Mouse (Mus musculus): ENCODE measurements around the gene Gpr182. TPM values are rescaled to one million over a fixed set of nuclear protein-coding genes. Genes with fewer than 3 reads are reported as not detected.

Gene Gpr182
- total RNA-seq, 2 experiments from 2014 or later, result not detected

DNA sequence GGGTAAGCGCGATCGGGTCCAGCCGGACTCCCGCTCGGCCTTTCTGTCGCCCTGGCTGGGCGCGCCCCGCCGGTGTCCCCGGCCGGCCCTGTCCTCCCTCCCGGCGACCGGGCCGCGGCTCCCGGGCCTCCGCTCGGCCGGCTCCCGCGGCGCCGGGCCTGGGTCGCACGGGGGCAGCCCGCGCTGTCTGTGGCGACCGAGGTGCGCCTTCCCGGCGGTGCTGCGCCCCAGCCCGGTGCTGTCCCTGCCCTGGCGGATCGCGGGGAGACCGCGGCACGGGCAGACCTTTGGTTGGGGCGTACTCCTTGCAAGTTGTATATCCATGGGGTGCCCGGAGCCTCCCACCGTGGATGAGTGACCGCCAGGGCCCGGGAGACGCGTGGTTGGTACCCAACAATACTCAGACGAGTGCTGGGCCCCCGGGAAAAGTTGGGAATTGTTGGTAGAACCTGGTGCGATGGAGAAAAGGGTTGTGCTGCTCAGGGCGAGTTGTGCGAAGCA, 11.8 kb downstream of the Gpr182 start:
- no peak for ATAC-seq (replicated peaks; ENCODE audit: poor library complexity, severe bottlenecking)

DNA sequence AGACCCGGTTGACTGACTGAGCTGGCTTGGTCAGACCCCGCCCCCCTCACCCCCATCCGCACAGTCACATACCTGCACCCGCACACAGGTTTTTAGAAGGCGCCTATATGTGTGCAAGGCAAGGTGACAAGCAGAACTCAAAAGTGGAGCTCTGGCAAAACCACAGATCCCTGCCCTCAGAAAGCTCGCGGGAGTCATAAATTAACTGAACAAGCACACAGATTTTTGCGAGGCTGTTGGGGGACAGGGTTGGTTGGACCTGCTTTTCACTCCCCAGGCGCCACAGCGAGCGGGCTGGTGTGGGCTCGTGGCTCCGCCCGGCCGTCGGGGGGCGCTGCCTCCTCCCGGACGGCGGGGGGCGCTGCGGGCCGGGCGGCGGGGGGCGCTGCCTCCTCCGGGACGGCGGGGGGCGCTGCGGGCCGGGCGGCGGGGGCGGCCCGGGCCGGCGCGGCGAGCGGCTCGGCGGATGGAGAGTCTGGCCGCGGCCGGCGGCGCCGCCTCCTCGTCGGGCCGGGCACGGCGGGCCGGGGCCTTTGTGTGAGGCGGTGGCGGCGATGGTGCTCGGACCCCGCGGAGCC, 12.4 kb downstream of the Gpr182 start, which contains the start of gene Zbtb39:
Gene Zbtb39 (plus strand): TSS at position 456 of the 578 bp plus-strand sequence.
- ATAC-seq (replicated peaks; ENCODE audit: poor library complexity, severe bottlenecking), result peak; percentile 63

DNA sequence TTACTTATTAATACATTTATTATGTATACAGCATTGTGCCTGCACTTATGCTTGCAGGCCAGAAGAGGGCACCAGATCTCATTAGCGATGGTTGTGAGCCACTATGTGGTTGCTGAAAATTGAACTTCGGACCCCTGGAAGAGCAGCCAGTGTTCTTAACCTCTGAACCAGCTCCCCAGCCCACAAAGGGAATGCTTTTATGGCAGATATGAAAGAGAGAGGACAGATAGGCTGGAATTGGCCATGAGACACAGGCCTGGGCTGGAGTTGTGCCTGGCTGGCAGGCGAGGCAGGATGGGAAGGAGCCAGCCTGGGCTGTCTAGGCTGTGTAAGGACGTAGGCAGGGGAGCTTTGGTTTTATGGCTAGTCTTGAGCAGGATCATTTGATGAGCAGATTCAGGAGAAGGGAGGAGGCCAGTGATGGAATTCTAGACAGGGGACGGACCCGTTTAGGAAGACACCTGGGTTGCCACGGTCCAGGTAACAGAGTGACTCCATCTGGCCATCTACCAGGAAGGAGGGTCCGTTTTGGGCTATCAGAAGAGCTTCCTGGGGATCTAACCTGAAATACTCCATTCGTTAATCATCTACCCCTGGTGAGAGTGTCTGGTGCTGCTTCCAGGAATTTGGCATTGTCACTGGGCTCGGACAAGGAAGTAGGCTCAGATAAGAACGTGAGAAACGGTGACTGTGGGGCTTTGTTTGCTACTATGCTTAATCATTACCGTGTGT, 13.2 kb downstream of the Gpr182 start:
- ATAC-seq (replicated peaks; ENCODE audit: poor library complexity, severe bottlenecking), result no peak

DNA sequence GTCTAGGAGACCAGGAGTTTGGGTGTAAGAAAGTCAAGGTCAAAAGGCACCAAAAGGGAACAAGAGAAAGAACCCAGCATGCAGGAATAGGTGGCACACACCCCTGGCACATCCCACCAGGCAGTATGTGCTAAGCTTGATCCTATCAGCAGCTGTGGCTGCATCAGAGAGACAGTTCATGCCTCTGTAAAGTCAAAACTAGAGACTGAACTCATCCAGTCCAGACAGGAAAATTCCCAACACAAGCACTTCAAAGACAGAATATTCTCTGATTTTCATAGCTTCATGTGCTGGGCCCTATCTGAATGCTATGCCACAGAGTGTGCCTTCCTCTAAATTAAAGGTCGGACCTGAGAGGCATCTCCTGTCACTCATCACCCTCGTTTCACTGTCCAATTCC, 14.0 kb downstream of the Gpr182 start:
- no peak; the same call in 1 of the 2 replicates for ATAC-seq (replicated peaks; ENCODE audit: poor library complexity, severe bottlenecking)

DNA sequence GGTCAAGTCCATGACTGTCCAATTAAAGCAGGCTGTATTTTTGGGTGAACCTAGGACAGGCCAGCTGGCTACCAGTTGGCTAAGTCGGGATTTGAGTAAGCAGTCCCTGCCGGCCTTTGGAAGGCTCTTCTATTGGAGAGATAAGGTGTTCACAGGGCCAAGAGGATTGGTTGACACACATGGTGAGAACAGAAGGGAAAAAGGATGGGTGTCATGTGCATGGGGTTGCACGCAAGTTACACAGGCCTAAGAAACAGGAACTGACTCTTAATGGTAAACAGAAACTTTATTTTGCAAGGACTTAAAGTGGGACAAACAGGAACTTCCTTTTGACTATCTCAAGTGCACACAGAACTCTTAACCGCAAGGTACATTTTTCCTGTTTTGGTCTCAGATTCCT, 14.6 kb downstream of the Gpr182 start:
- peak; percentile 74 for ATAC-seq (replicated peaks; ENCODE audit: poor library complexity, severe bottlenecking)

DNA sequence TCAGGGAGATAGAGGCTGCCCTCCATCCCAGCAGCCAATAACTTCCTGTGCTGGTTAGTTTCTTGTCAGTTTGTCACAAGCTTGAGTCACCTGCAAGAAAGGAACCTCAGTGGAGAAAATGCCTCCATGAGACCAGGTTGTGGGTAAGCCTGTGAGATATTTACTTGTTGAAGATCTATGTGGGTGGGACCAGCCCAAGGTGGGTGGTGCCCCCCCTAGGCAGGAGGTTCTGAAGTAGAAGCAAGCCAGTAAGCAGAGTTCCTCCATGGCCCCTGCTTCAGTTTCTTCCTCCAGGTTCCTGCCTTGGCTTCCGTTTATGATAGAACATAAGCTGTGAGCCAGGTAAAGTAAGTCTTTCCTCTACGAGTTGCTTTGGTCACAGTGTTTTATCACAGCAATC, 15.3 kb downstream of the Gpr182 start:
- ATAC-seq (replicated peaks; ENCODE audit: poor library complexity, severe bottlenecking), result no peak

DNA sequence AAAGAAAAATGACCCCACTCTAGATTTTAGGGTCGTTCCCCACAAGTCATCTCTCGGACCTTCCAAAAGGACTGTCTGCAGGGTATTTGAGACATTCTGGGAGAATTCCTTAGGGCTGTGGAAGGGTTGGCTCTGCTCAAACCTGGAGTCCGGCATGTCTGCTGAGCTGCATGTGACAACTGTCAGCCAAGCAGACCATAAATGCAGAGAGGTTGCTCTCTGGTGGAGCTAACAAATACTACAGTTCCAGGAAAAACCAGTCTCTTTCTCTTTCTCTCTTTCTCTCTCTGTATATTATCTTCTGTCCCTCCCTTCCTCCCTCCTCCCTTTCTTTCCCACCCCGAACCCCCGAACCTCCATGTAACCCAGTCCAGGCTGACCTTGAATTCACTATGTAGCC, 17.1 kb downstream of the Gpr182 start:
- no peak for ATAC-seq (replicated peaks; ENCODE audit: poor library complexity, severe bottlenecking)

DNA sequence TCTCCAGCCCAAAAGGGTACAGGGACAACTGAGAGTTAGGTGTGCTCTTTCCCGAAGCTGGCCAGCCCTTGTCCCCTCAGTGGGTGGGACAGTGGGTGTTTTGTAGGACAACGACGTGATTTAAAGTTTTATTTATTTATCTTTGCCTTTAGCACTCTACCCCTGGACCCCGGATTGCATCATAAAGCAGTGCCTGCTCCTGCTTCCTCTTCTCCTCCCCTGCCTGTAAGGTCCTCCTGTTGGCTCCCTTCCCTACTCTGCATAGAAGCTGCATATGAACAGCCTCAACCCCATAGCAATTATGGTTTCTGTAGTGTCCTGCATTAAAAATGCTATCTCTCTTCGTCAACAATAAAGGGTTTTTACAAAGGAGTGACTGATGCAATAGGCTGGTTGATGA, 20.1 kb downstream of the Gpr182 start:
- peak; percentile 86 for ATAC-seq (replicated peaks; ENCODE audit: poor library complexity, severe bottlenecking)

DNA sequence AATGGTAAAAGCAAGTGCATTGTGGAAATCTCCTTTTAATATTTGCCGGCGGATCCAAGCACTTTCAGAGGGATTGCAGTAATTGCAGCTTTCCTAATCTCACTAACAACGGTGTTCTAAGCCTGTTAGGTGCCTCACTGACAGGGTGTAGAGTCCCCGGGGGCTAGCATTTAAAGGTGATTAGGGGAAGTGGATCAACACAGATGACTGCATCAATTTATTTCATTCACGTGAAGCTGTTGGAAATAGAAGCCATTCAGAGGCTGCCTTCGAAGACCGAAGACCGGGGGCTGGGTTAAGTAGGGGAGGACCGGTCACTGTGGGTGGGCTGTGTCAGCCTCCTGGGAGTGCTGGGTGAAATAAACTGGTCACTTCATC, 20.6 kb downstream of the Gpr182 start:
- no peak for ATAC-seq (replicated peaks; ENCODE audit: poor library complexity, severe bottlenecking)

DNA sequence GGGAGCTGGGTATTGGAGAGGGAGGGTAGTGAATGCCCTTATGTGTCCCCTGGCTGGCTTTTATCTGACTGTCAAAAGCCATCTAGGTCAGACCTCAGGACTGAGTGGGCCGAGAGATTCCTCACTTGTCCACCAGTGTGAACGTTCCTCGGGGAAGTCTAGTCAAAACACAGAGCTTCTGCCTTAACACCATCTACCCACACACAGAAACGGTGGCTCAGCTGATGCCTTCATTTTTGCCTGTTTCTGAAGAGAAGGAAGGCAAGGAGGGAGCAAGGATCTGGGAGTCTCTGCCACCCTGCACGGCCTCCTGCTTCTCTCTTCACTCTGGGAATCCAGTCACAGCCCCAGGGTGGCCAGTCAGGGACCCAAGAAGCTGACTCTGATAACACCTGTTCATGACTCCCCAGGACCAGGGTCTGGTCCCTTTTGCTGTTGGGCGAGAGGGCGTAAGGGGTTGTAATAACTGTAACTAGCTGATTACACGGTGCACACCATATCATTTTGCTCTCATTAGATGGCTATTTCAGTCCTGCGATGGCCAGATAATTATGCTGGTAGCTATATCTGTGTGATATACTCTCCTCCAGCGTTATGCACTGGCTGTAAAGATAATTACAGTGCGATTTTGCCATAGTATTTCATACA, 21.1 kb downstream of the Gpr182 start:
- ATAC-seq (replicated peaks; ENCODE audit: poor library complexity, severe bottlenecking), result no peak

DNA sequence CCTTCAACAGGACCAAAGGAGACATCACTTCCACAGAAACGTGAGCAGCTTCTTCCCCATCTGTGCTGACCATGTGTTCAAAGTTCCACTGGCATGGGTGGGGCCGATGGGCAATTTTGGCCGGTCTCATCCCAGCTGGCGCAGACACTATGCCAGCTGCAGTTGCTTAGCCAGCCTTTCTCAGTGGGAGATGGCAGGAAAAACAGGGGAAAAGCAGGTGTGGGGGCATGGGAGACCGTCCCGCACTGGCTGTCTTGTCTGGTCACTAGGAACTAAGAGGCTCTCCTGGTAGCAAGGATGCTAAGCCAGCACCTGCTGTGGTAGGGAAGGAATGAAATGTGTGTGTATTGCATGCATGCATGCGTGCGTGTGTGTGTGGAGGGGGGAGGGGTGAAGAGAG, 23.1 kb downstream of the Gpr182 start:
- ATAC-seq (replicated peaks; ENCODE audit: poor library complexity, severe bottlenecking), result no peak

DNA sequence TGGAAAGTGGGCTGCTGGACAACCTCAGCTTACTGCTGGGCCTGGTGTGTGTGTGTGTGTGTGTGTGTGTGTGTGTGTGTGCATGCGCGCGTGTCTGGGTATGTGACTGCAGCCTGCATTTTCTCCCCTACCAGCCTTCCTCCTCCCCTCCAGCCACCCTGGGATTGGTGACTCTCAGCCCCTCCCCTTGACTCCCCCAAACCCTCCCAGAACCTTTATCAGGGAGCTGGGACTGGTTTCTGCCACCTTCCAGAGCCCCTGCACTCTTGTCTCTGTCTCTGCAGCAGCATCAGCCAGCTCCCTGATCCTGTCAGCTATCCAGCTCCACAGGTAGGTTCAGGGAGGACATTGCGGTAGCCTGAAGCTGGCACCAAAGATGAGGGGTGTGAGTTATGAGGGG, 26.4 kb downstream of the Gpr182 start:
- no peak for ATAC-seq (replicated peaks; ENCODE audit: poor library complexity, severe bottlenecking)

DNA sequence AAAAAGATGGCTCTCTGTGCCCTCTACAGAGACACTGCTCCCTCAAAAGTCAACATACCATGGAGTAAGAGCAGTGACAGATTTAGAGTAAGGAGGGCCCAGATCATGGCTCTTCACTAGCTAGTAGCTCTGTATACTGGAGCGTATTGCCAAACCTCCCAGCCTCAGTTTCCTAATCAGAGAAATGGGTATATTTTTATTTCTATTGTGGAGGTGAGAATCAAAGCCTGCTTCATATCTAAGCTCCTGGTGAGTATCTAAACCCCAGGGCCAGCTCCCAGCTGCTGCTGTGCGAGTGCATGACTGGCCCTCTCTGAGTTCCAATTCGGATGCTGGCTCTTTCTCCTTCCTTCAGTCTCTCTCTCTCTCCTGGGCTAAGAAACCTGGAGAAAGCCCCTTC, 27.4 kb downstream of the Gpr182 start, which contains the start of gene Tac2:
Gene Tac2 (plus strand): TSS at position 301 of the 400 bp plus-strand sequence.
- no peak for ATAC-seq (replicated peaks; ENCODE audit: poor library complexity, severe bottlenecking)

DNA sequence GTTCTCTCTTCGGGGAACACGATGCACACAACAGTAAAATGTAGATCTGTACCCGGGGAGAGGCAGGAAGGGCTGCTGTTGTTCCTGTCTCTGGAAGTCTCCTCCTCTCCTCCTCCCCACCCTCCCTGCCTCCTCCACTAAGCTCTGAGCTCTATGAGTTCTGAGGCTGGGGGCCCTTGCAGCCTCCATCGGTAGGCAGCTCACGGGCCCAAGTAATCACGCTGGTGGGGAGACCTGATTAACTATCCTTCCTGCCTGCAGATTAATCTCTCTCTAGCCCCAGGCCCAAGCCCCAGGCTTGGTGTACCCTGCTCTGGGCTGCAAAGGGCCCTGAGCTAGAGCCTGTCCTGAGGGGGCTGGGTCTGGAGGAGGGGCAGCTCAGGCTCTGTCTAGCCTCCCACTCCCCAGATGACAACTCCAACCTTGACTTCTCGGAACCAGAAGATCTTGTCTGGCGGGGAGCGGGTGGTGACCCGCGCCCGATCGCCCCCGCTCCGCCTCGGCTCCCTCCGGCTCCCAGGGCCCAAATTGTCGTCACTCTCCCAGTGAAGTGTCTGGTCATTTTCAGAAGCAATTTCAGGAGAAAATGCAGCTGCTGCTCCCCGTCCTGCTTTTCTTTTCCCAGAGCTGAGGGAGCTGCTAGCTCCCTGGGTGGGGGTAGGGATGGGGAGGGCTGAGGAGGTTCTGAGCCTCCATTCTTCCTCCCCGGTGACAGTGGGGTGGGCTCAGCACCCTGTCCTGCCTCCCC, 29.7 kb downstream of the Gpr182 start:
- no peak for ATAC-seq (replicated peaks; ENCODE audit: poor library complexity, severe bottlenecking)

DNA sequence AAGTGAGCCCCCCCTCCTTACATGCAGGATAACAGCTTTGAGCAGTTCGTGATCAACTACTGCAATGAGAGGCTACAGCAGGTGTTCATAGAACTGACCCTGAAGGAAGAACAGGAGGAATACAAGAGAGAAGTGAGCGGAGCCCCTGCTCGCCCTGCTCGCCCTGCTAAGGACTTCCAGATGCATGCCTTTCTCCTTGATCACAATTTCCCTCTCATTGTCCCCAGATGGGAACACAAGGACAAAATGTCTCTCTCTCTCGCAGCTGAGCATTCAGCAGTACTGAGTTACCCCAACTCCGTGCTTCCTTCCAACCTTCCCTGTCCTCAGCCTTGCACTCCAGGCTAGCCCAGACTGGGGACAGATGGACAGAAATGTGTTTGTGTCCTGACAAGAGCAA, 38.8 kb downstream of the Gpr182 start:
- no peak; the same call in 1 of the 2 replicates for ATAC-seq (replicated peaks; ENCODE audit: poor library complexity, severe bottlenecking)

DNA sequence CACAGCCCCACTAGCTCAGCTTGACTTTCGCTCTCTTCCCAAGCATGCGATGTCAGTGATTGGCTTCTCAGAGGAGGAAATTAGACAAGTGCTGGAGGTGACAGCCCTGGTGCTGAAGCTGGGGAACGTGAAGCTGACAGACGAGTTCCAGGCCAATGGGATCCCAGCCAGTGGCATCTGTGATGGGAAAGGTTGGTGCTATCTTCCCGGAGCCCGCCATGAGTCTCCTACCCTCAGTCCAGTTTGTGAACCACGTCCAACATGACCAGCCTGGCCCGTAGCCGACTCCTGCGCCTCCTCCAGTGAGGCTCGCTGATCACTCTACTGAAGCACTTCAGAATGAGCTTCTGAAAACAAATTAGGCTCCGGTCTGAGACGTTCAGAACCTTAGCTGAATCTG, 41.2 kb downstream of the Gpr182 start:
- ATAC-seq (replicated peaks; ENCODE audit: poor library complexity, severe bottlenecking), result no peak

DNA sequence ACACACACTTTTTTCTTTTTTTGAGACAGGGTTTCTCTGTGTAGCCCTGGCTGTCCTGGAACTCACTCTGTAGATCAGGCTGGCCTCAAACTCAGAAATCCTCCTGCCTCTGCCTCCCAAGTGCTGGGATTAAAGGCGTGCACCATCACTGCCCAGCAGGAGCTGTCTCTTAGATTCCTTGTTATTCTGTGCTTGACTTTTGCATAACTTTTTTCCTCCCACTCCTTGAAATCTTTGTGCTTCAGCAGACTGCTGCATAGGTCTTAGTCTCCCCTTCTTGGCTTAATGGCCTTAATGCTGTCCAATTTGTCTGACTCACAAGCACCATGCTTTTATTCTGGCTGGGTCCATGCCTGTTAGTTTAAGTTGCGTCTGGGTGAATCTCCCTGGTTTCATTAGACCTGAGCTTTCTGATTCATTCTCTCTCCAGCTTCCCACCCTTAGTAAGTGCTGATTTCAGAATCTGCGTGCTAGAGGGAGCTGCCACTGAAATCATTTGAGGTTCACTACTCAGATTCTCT, 42.6 kb downstream of the Gpr182 start:
- ATAC-seq (replicated peaks; ENCODE audit: poor library complexity, severe bottlenecking), result no peak

DNA sequence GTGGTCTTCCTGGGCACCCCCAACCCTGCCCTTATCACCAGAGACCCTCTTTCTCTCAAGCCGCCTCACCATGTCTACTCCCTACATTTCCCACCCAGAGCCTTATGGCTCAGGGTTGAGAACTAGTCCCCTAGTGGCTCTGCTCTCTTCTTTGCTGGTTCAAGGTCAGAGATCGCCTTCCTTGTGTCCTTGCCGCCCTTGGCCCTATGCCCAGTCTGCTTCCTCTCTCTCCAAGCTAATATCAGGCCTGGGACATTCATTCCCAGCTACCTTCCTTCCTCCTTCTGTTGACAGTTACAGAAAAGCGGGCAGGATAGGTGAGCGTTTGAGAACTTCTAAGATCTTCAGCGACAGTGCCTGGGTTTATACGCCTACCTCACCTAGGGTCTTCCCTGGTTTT, 43.8 kb downstream of the Gpr182 start:
- no peak for ATAC-seq (replicated peaks; ENCODE audit: poor library complexity, severe bottlenecking)

DNA sequence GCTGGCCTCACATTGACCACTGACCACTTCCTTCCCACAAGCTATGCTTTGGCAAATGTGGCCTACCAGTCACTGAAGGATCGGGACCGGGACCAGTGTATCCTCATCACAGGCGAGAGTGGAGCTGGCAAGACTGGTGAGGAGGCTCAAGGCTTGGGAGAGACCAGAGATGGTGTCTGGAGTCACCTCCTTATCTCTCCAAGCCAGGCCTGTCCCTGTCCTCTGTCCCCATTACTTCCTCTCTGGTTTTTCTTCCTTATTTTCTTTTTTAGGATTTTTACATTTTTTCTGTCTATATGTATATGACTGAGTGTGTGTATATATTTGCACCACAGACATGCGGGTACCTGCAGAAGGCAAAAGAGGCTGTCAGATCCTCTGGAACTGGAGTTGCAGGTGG, 45.7 kb downstream of the Gpr182 start:
- ATAC-seq (replicated peaks; ENCODE audit: poor library complexity, severe bottlenecking), result peak; percentile 44; the same call in 1 of the 2 replicates

DNA sequence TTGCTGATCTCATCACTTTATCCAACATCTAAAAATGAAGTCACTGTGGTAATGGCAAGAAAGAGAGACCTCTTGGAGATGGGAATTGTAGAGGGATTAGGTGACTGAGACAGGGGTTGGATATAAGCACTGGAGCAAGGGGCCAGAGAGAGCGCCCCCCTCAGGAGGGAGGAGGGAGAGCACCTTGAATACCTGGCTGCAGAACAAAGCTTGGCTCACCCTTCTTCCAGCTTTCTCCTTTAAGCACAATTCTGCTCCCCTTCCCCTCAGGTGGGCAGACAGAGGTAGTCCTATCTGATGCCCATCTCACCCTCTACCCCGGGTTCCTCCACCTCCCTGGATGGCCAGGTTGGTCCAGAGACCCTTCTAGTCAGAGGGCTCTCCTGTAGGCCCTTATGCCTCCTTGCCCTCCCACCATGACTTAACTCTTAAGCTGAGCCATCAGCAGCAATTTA, 46.7 kb downstream of the Gpr182 start, which contains the start of gene Myo1a:
Gene Myo1a (plus strand): TSS at position 405 of the 455 bp plus-strand sequence.
- ATAC-seq (replicated peaks; ENCODE audit: poor library complexity, severe bottlenecking), result no peak

Data from granulocyte monocyte progenitor cell, adult 5-6 weeks (primary cell).